Mouse (Mus musculus): Measurements from ENCODE around the gene Arrdc3.

DNA sequence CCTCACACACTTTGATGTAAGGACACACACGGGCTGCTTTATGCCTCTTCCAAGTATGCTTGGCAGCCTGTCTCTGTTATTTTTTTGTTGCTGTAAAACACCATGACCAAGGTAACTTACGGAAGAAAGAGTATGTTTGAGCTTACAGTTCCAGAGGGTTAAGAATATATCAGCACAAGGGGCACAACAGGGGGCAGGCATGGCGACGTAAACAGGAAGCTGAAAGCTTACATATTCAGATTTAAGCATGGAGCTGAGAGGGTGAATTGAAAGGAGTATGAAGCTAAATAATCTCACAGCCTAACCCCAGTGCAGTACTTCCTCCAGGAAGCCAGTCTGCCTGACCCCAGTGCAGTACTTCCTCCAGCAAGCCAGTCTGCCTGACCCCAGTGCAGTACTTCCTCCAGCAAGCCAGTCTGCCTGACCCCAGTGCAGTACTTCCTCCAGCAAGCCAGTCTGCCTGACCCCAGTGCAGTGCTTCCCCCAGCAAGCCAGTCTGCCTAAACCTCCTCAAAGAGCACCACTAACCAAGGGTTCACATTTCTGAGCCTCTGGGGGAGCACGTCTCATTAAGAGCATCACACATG is 49.7 kb downstream of the Arrdc3 start:
- TF ChIP-seq POLR2A (IDR thresholded peaks at IDR 0.05; ENCODE audit: insufficient read length, low read depth) (no peak), SRF (IDR thresholded peaks at IDR 0.05; ENCODE audit: control insufficient read depth, insufficient read length, low read depth) (no peak), TCF3 (IDR thresholded peaks at IDR 0.05; ENCODE audit: insufficient read length, low read depth) (no peak), USF1 (IDR thresholded peaks at IDR 0.05; ENCODE audit: low read depth) (no peak)

Measured in myocyte (in vitro differentiated cells).